Mouse (Mus musculus) forebrain, embryonic 12.5 days (tissue): ENCODE results near the gene Rhpn2. TPM values are rescaled to one million over a fixed set of nuclear protein-coding genes. Genes with fewer than 3 reads are reported as not detected.

ENCODE experiments used
- ATAC-seq: fragments of 200-750 bp; cut with Nextera tagmentation; 2 replicates; pipeline ENCODE4 v1.8.0; 2017; ENCODE audit warnings: moderate TSS enrichment; ENCODE audit not compliant: low FRiP score
- H3K27ac ChIP-seq: fragments of 300-500 bp; sonication (generic); 2 replicates; pipeline ENCODE4 v1.5.1; 2016; ENCODE audit warnings: mild to moderate bottlenecking
- H3K27me3 ChIP-seq: fragments of 300-500 bp; sonication (generic); 2 replicates; pipeline ENCODE4 v1.6.1; 2016; ENCODE audit warnings: mild to moderate bottlenecking
- H3K36me3 ChIP-seq: fragments of 300-500 bp; sonication (generic); replicated peaks from 2 replicates; pipeline ENCODE4 v1.6.1; 2016; ENCODE audit warnings: mild to moderate bottlenecking
- H3K4me1 ChIP-seq: fragments of 300-500 bp; sonication (generic); 2 replicates; pipeline ENCODE4 v1.6.1; 2016
- H3K4me2 ChIP-seq: fragments of 300-500 bp; sonication (generic); 2 replicates; pipeline ENCODE4 v1.6.1; 2016; ENCODE audit warnings: mild to moderate bottlenecking, moderate library complexity
- H3K4me3 ChIP-seq: fragments of 300-500 bp; sonication (generic); replicated peaks from 2 replicates; pipeline ENCODE4 v1.5.1; 2016; ENCODE audit warnings: mild to moderate bottlenecking
- H3K9ac ChIP-seq: fragments of 300-500 bp; sonication (generic); 2 replicates; pipeline ENCODE4 v1.6.1; 2016; ENCODE audit warnings: mild to moderate bottlenecking
- H3K9me3 ChIP-seq: fragments of 300-500 bp; sonication (generic); 2 replicates; pipeline ENCODE4 v1.6.1; 2016
- WGBS: fragments of 180-500 bp; shearing (Covaris S2); methylation state at CpG from one replicate; pipeline ENCODE4 v1.1.7; 2016; 5-methylcytosine and 5-hydroxymethylcytosine counted together
- polyA plus RNA-seq: library from polyadenylated mRNA; unstranded; fragments of >200 nt; fragmentation: Nextera tagmentation; extraction: Ambion mirVana; gene quantifications from 2 replicates; pipeline ENCODE4 v1.2.1, GENCODE M21; 2016

Rhpn2 gene
- polyA plus RNA-seq, 1 experiment from 2014 or later: 1.9 TPM

- no peak for ATAC-seq
- Histone ChIP-seq H3K4me1 (no peaks in the 10 kb centered on the region), H3K4me3 (no peak overlapping the region), H3K27me3 (no peaks in the 10 kb centered on the region), H3K9ac (no peak overlapping the region), H3K27ac (no peak overlapping the region), H3K9me3 (no peaks in the 10 kb centered on the region), H3K4me2 (no peak overlapping the region), H3K36me3 (peaks cover 76% of the 10 kb centered on the region)
- WGBS: 86% methylated on average over 9 of the region's 9 CpGs
Observed at GRCm38 (mm10) chr7:35415801-35416653, 82.1 kb downstream of the Rhpn2 start.

- WGBS: 89% methylated on average over 5 of the region's 5 CpGs
- Histone ChIP-seq H3K27me3 (no peaks in the 10 kb centered on the region), H3K9me3 (no peaks in the 10 kb centered on the region), H3K36me3 (peaks cover 80% of the 10 kb centered on the region), H3K27ac (no peak overlapping the region), H3K4me1 (no peaks in the 10 kb centered on the region), H3K4me3 (no peak overlapping the region), H3K4me2 (no peak overlapping the region), H3K9ac (no peak overlapping the region)
- no peak for ATAC-seq
Observed at GRCm38 (mm10) chr7:35416654-35416948, 82.6 kb downstream of the Rhpn2 start.

- Histone ChIP-seq H3K27me3 (no peaks in the 10 kb centered on the region), H3K4me3 (no peak overlapping the region), H3K36me3 (peaks cover 81% of the 10 kb centered on the region), H3K4me2 (no peak overlapping the region), H3K9ac (no peak overlapping the region), H3K9me3 (no peaks in the 10 kb centered on the region), H3K27ac (no peak overlapping the region), H3K4me1 (no peaks in the 10 kb centered on the region)
- no peak for ATAC-seq
- 95% methylated on average over 10 of the region's 10 CpGs for WGBS
Observed at GRCm38 (mm10) chr7:35423071-35423470, 89.1 kb downstream of the Rhpn2 start.

GRCm38 (mm10) chr7:35428146-35428545 lies 94.2 kb downstream of the Rhpn2 start:
- H3K36me3 ChIP-seq: peaks cover 85% of the 10 kb centered on the region
- H3K27ac ChIP-seq: no peak overlapping the region
- H3K4me2 ChIP-seq: no peak overlapping the region
- H3K9me3 ChIP-seq: no peaks in the 10 kb centered on the region
- no peak for ATAC-seq
- H3K9ac ChIP-seq: no peak overlapping the region
- no peaks in the 10 kb centered on the region for H3K27me3 ChIP-seq
- no peak overlapping the region for H3K4me3 ChIP-seq
- WGBS: 94% methylated on average over 10 of the region's 10 CpGs
- H3K4me1 ChIP-seq: no peaks in the 10 kb centered on the region

- 0 out of 2 replicates have a peak, but pooled peaks cover 4% of the 10 kb centered on the region for H3K4me1 ChIP-seq
- H3K4me2 ChIP-seq: no peak overlapping the region
- no peak for ATAC-seq
- no peaks in the 10 kb centered on the region for H3K27me3 ChIP-seq
- H3K36me3 ChIP-seq: peaks cover 80% of the 10 kb centered on the region
- no peak overlapping the region for H3K4me3 ChIP-seq
- WGBS: 78% methylated on average over 9 of the region's 9 CpGs
- no peak overlapping the region for H3K9ac ChIP-seq
- H3K9me3 ChIP-seq: no peaks in the 10 kb centered on the region
- no peak overlapping the region for H3K27ac ChIP-seq
Observed at GRCm38 (mm10) chr7:35435266-35435665, 101.3 kb downstream of the Rhpn2 start.

Other genes with a start within 250 kb of the Rhpn2 start
- gene Cebpa, start 214.9 kb upstream of the Rhpn2 start, polyA plus RNA-seq: 0.58 and 1.1 TPM in 2 replicates
- gene Slc7a10, start 147.8 kb upstream of the Rhpn2 start, polyA plus RNA-seq: 1.5 and 1.6 TPM in 2 replicates
- gene Lrp3, start 118.7 kb upstream of the Rhpn2 start, polyA plus RNA-seq: 15.3 and 16.0 TPM in 2 replicates
- gene Gpatch1, start 15.7 kb upstream of the Rhpn2 start, polyA plus RNA-seq: 20.2 and 20.4 TPM in 2 replicates
- gene Faap24, start 62.7 kb downstream of the Rhpn2 start, polyA plus RNA-seq: 23.8 and 26.3 TPM in 2 replicates
- gene Cep89, start 62.9 kb downstream of the Rhpn2 start, polyA plus RNA-seq: 58.9 and 59.8 TPM in 2 replicates
- gene Slc7a9, start 114.6 kb downstream of the Rhpn2 start, polyA plus RNA-seq: 0.14 TPM in 1 of 2 replicates, not detected in the other
- gene Tdrd12, start 203.6 kb downstream of the Rhpn2 start, polyA plus RNA-seq: 0.12 and 0.17 TPM in 2 replicates
- 44.6 and 47.5 TPM in 2 replicates for gene Nudt19, start 222.1 kb downstream of the Rhpn2 start, polyA plus RNA-seq